Mouse (Mus musculus) Patski (cell line): ENCODE data around the gene Pttg1. TPM values are rescaled to one million over a fixed set of nuclear protein-coding genes. Genes with fewer than 3 reads are reported as not detected.

Source experiments
- ATAC-seq: fragments of 100-300 bp; one replicate; pipeline ENCODE4 v1.8.0; 2021
- CTCF ChIA-PET: fragments of 350-600 bp; sonication (Branson Sonifier 250); formaldehyde crosslinking; loops from one replicate; lab custom pipeline; 2022; ENCODE audit warnings: inconsistent platforms; lab: Charles Lee
- POLR2A ChIA-PET: fragments of 350-600 bp; sonication (Branson Sonifier 250); formaldehyde crosslinking; loops from one replicate; lab custom pipeline; 2022; ENCODE audit warnings: antibody characterized with exemption, inconsistent platforms; lab: Charles Lee
- DNase-seq: peaks from one replicate; pipeline ENCODE4 v3.0.0-alpha.2; 2011; ENCODE audit warnings: low read depth, low spot score
- H3K27me3 ChIP-seq: fragments of 371-371 bp; one replicate; pipeline ENCODE4 v1.5.1; 2021
- CTCF ChIP-seq: fragments of 100-300 bp; IDR thresholded peaks from one replicate; pipeline ENCODE4 v1.5.1; 2021
- in situ Hi-C: fragments of 300-500 bp; cut with MboI; formaldehyde crosslinking; loops from 3 replicates; pipeline ENCODE4 v1.11.1; 2018; ENCODE audit warnings: low pct_unique_long_range_greater_than_20kb, mixed read lengths
- polyA plus RNA-seq: library from polyadenylated mRNA; unstranded; gene quantifications from one replicate; pipeline ENCODE4 v1.2.3, GENCODE M21; 2021

Pttg1 gene
- polyA plus RNA-seq, 1 experiment from 2014 or later: 32.4 TPM

DNA sequence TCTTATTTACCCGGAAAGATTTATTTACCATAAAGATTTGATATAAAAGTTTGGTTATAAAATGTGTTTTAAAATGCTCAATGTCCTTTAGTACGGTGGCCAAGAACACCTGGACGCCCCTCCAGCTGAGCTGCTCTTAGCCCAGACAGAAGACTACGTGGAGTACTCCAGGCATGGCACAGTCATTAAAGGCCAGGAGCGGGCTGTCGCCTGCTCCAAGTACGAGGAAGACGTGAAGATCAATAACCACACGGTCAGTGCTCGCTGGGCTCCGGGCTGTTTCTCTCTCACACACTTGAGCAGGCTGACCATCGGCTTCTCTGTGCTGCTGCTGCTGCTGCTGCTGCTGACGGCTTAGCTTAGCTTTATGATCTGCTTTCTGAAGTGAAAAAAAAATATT is 17.1 kb upstream of the Pttg1 start:
- no peak for DNase-seq
- TF ChIP-seq CTCF: no peak
- CTCF ChIA-PET: no interaction called here
- in situ Hi-C loops: no loop called here
- no peaks in the 10 kb centered on the region for H3K27me3 ChIP-seq
- POLR2A ChIA-PET: no interaction called here
- ATAC-seq: no peak

DNA sequence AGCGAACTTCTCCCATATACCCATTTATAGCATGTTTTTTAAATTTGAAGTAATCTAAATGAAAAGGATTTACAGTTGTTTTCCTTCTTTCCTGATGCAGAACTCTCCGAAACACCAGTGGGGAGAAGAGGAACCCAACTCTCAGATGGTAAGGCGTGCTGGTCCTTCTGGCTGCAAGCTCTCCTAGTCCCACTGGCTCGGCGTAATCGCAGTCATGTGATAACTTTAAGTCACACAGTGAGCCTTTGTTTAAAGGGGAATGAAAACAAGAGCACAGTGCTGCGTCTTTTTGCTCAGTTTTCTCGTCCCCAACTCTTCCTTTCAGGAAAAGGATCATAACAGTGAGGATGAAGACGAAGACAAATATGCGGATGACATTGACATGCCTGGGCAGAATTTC is 15.1 kb upstream of the Pttg1 start:
- TF ChIP-seq CTCF: no peak
- ChIA-PET CTCF (no interaction called here), POLR2A (no interaction called here)
- H3K27me3 ChIP-seq: no peaks in the 10 kb centered on the region
- in situ Hi-C loops: no loop called here
- ATAC-seq (no peak), DNase-seq (no peak)

DNA sequence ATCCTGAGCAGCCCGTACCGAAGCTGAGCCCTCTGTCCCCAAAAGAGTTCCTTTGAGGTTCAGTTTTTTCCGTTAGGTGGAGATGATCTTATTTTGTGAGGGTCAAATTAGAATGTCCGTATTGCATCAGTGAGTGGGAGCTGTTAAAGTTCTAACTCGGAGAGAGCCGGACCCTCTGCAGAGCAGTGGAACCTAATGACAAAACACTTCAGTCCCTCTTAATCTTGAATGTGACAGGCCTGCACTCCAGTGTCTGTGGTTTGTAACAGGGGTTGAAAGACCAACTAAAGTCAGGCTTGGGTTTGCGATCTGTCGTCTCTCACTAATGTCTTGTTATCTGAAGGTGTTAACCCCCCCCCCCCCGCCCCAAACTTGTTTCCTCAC is 8.0 kb upstream of the Pttg1 start:
- TF ChIP-seq CTCF: no peak
- ChIA-PET POLR2A (no interaction called here), CTCF (no interaction called here)
- H3K27me3 ChIP-seq: no peaks in the 10 kb centered on the region
- in situ Hi-C loops: no loop called here
- peak; percentile 33 for ATAC-seq
- peak; percentile 2 for DNase-seq

DNA sequence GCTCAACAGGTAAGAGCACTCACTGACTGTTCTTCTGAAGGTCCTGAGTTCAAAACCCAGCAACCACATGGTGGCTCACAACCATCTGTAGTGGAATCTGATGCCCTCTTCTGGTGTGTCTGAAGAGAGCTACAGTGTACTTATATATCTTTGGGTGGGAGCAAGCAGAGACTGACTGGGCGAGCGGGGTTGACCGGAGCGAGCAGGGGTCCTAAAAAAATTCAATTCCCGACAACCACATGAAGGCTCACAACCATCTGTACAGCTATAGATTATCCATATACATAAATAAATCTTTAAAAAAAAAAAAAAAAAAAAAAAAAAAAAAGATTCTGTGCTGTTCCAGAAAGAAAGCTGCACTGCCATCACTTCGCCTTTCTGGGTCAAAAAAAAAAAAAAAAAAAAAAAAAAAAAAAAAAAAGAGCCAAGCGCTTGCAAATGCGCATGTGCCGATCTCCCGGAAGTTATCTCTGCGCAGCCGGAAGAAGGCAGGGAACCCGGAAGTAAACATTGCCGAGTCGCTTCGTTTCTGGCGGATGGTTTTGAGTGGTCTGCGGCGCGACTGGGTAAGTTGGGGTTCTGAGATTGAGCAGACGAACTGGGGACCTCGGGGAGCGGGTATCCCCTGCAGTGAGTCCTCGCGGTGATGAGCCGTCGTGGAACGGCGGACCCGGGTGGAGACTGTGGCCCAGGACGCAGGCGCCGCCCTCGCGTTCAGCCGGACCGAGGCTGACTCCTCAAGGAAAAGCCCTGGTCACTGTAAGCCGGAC is 7.4 kb upstream of the Pttg1 start, which contains the start of gene Slu7:
Slu7 (plus strand) TSS at position 491 of the 770 bp plus-strand sequence.
- DNase-seq (peak; percentile 51), ATAC-seq (peak; percentile 80)
- CTCF ChIA-PET: no interaction called here
- no peak for TF ChIP-seq CTCF
- in situ Hi-C loops: no loop called here
- POLR2A ChIA-PET: no interaction called here
- H3K27me3 ChIP-seq: no peaks in the 10 kb centered on the region

DNA sequence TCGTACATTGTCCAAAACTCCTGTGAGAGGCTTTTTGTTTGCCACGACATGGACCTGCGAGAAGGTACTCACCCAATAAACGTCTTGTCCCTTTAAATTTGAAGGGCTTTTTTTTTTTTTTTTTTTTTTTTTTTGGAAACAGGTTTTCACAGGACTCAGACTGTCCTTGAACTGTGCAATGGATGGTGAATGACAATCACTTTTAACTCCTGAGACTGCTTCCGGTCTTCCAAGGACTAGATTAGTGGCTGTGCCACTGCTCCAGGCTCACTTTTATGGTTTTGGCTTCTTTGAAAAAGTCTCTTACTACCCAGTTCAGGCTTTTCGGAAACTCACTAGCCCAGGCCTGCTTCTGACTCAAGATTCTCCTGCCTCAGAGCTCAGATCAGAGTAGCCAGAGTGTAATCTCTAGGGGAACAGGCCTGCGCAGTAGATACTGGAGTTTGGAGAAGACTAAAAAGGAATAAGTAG is 398 bp upstream of the Pttg1 start:
- ChIA-PET CTCF (interaction anchor here (2.0 kb wide), 1 partner anchor 14 kb away, joined by 12 read pairs; no protein-coding TSS in a partner anchor), POLR2A (no interaction called here)
- in situ Hi-C loops: no loop called here
- no peak for DNase-seq
- TF ChIP-seq CTCF: no peak
- ATAC-seq: no peak
- H3K27me3 ChIP-seq: peaks cover 5% of the 10 kb centered on the region

DNA sequence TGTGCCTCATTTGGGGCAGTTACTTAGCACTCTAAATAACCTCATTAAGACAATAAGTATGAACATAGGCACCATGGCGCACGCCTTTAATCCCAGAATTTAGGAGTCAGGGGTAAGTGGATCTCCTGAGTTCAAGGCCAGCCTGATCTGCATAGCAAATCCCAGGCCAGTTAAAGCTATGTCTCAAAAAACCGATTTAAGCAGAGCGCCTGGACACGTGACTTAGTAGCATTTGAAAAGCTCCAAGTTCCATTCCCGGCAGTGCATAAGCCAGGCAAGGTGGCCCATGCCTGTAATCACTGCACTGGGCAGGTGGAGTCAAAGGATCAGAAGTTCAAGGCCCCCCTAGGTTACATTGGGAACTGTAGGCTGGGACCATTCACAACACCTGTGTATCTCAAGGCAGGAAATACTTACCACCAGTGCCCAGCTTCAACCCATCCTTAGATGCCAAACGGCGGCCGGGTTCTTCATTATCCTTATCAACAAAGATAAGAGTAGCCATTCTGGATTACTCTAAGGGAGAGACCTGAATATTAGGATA is 813 bp downstream of the Pttg1 start:
- ChIA-PET POLR2A (no interaction called here), CTCF (interaction anchor here (1.1 to 2.0 kb wide), 2 partner anchors 9 to 13 kb away, joined by 4 to 12 read pairs; no protein-coding TSS in a partner anchor)
- H3K27me3 ChIP-seq: peaks cover 7% of the 10 kb centered on the region
- in situ Hi-C loops: no loop called here
- no peak for TF ChIP-seq CTCF
- ATAC-seq: no peak
- DNase-seq: no peak

DNA sequence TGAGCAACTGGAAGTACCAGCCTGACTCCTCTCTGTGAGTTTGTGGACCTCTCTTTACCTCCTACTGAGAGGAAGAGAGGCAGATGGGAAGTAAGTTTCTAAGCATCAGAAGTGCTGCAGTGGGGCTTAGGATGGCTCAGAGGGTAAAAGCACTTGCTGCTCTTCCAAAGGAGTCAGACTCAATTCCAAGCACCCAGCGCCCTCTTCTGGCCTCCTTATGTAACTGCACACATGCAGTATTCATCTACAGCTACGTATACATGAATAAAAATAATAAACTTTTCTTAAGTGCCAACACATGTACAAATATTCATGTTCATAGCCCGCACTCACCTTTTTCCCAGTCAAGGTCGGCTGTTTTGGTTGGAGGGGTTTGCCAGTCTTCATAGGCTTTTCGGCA is 1.7 kb downstream of the Pttg1 start:
- ATAC-seq (no peak), DNase-seq (no peak)
- peak; percentile 38 for TF ChIP-seq CTCF
- ChIA-PET CTCF (interaction anchor here (2.0 kb wide), 1 partner anchor 12 kb away, joined by 12 read pairs; no protein-coding TSS in a partner anchor), POLR2A (no interaction called here)
- in situ Hi-C loops: no loop called here
- peaks cover 7% of the 10 kb centered on the region for H3K27me3 ChIP-seq

DNA sequence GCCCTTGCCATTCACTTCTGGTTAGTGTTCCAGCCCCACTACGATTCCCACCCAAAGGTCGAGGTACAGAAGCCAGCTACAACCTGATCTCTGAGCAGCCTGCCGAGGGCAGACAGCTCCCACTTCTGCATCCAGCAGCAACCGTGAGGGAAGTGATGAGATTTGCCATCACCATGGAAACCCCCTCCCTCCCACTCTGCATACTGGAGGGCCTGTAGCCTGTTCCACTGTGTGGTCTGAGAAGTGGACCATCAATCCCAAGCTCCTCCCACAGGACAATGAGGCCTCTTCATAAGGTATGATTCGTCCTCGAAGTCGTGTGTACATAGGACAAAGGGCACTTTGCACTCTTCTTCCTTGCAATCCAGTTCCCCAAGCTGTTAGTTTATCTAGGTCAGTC is 8.8 kb downstream of the Pttg1 start:
- CTCF ChIA-PET: interaction anchor here (1.5 kb wide), 1 partner anchor 8 kb away, joined by 4 read pairs; the partner anchor contains the start of gene Pttg1
- in situ Hi-C loops: no loop called here
- POLR2A ChIA-PET: no interaction called here
- DNase-seq (no peak), ATAC-seq (no peak)
- no peak for TF ChIP-seq CTCF
- peaks cover 3% of the 10 kb centered on the region for H3K27me3 ChIP-seq

DNA sequence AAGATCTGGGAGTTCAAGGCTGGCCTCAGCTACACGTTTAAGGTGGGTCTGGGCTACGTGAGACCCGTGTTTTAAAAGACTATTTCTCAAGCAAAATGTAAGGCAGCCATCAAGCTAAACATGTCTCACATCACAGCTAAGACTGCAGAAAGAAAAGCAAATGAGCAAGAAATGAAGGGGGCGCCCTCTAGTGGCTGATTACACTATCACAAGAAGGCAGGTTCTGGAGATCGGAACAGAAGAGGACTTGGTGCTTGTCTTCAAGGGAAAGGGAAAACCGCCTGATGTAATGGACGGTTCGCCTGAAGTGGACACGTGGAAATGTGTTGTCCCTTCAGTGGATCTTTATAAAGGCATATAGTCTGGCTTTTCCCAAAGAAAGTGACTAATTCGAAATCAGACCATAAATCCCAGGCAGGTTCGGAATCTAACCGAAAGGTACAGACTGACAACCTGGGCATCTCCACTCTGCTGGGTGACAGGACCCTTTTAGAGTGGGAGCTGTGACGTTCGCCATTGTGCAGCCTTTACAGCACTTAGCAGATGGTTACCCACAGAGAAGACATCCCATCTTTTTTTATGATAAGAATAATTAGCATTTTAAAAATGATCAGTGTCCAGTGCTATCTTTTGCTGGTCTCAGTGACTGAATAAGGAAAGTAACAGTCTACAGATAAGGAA is 13.1 kb downstream of the Pttg1 start:
- ATAC-seq (peak; percentile 75), DNase-seq (no peak)
- TF ChIP-seq CTCF: peak; percentile 81
- CTCF ChIA-PET: interaction anchor here (1.1 to 2.1 kb wide), 5 partner anchors 9 to 71 kb away, joined by 3 to 12 read pairs (median 5); partner anchors contain the start of gene Pttg1
- POLR2A ChIA-PET: no interaction called here
- peaks cover 16% of the 10 kb centered on the region for H3K27me3 ChIP-seq
- in situ Hi-C loops: no loop called here

DNA sequence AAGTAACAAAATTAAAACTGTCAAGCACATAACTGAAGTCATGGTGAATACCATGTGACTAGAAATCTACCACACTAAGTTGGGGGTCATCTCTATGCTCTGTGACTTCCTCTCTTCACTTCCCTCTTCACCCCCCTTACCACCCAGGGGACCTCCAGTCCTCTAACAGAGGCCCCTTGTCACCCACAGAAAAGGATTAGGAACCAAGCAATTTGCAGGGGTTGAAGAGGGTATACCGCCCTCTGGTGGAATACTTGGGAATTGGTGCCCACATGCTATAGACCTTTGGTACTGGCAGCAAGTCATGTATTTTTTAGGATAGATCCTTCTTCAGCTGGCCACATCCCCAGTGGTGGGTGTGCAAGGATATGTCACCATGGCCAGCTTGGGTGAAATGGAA is 14.6 kb downstream of the Pttg1 start:
- POLR2A ChIA-PET: no interaction called here
- DNase-seq (peak; percentile 9), ATAC-seq (peak; percentile 54)
- peaks cover 16% of the 10 kb centered on the region for H3K27me3 ChIP-seq
- peak; percentile 84 for TF ChIP-seq CTCF
- in situ Hi-C loops: no loop called here
- CTCF ChIA-PET: interaction anchor here (0.7 to 2.1 kb wide), 6 partner anchors 8 to 19 kb away, joined by 3 to 12 read pairs (median 4); partner anchors contain the start of gene Pttg1
